Mouse (Mus musculus) adrenal gland, postnatal 14 days (tissue): ENCODE measurements at regions not wholly inside any gene's neighbourhood (a gene's known extent, or its start where the extent isn't known, plus 50 kb on each side); places are given as distances from the start of the nearest gene placed in this dataset.
A peak's percentile ranks its signal among the peaks of the same experiment; 100 is the strongest.

Source experiments
- DNase-seq: peaks from one replicate; pipeline ENCODE4 v3.0.0; 2021; ENCODE audit warnings: mixed read lengths

GRCm38 (mm10) chr2:128337791-128338190, 212.0 kb downstream of the Bcl2l11 start:
- DNase-seq, result no peak

DNA sequence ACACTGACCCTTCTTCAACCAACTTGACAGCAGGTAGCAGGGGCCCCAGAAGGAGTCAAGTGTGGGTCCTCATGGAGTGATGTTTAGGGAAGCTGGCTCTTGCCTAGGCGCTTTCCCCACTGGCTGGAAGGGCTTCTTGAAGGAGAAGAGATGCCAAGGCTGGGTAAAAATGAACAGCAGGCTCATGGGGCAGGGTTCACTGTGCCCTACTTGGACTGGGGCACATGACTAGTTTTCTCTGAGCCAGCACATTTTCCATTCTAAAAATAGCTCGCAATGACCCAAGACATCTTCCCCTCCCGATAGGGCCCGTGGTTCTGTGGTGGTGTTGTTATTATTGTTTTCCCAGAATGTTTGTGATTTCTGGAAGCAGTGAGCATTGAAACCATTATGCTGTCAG, 212.6 kb downstream of the Bcl2l11 start:
- peak; percentile 53 for DNase-seq

DNA sequence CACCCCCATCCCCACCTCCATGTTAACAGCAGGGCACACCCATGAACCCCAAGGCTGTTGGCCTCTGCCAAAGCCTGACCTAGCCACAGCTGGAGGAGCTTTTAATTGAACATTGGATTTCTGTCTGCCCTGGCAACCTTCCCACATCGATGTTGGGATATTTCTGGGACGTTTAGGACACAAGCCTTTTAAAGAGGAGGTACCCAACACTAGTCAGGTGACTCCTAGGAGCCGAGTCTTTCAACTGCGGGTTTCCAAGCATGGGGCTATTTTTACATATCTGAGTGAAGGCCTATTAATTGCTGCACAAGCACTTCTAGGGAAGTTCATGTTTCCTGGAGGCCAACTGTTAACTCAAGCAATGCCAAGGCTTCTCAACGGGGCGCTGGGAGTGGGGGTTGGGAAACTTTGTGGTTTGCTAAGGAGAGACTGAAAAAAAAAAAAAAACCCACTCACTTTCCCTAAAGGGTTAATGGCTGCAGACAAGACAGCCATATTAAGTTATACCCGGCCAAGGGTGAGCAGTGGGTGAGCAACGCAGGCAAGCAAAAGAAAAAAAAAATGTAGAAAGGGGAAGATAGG, 213.3 kb downstream of the Bcl2l11 start:
- peak; percentile 36 for DNase-seq

GRCm38 (mm10) chr2:128339643-128340487, 214.0 kb downstream of the Bcl2l11 start:
- no peak for DNase-seq

- no peak for DNase-seq
Measured at GRCm38 (mm10) chr2:128340631-128341240, 214.9 kb downstream of the Bcl2l11 start.

DNA sequence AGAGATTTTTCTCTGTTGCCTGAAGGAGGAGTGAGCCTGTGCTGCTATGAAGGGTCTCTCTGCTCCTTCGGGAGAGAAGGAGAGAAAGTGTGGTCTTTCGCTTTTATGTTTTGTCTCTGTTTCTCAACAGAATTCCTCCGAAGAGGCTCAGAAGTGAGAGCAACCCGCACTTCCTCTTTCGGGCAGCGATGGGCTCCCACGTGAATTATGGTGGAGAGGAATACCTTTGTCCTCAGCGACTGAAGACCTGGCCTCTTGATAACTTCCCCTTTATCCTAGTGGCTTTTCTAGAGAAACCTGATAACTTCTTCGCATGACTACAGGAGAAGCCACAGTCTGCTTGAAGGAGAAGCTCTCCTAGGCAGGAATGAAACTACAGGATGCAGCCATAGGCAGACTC, 216.4 kb downstream of the Bcl2l11 start:
- no peak for DNase-seq

DNA sequence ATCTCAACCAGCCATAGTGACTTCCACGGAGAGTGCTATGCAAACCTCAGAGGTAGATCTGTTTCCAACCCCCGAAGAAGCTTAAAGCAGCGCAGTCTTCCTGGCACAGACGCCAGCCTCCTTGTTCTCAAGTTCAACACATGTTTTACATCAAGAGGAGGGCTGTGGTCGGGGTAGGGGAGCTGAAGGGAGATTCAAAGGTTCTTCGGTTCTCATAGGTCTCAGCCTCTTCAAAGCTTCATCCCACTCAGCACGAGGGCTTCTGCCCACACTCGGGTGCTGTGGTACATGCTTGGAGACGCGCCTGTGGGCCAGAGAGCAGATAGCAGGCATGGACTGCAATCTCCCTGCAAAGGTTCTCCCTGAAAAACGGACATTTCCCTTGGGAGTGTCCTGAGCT, 219.7 kb downstream of the Bcl2l11 start:
- DNase-seq, result no peak

DNA sequence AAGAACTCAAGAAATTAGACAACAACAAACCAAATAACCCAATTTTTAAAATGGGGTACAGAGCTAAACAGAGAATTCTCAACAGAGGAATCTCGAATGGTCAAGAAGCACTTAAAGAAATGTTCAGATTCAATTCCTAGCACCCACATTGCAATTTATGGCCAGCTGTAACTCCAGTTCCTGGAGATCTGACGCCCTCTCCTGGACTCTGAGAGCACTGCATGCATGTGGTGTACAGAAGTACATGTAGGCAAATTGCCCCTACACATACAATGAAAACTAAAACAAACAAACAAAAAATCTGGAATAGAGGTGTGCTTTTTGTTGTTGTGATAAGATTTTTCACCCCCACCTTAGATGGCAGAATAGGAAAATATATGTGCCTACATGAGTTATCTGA, 222.7 kb downstream of the Bcl2l11 start:
- DNase-seq, result no peak

GRCm38 (mm10) chr2:128351405-128351804, 225.6 kb downstream of the Bcl2l11 start:
- no peak for DNase-seq

DNA sequence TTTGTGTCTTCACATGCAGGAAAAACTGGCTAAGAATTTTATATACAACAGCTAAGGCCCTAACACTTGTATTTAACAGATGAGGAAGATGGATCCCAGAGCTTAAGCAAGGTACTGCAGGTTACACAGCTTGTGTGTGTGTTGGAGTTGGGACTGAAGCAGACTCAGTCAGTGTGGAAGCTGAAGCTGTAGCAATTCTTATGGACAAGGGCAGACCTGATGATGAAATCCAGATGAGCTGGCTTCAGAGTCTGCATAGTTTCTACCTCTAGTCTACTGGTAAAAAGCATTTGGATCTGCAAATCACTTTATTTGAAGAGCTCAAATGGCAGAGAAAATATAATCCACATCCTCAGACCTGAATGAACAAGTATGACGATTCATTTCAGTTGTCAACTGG, 226.7 kb downstream of the Bcl2l11 start:
- no peak for DNase-seq

- DNase-seq, result no peak
Measured at GRCm38 (mm10) chr2:128353457-128353856, 227.6 kb downstream of the Bcl2l11 start.

GRCm38 (mm10) chr2:128356326-128356725, 230.5 kb downstream of the Bcl2l11 start:
- DNase-seq, result no peak

DNA sequence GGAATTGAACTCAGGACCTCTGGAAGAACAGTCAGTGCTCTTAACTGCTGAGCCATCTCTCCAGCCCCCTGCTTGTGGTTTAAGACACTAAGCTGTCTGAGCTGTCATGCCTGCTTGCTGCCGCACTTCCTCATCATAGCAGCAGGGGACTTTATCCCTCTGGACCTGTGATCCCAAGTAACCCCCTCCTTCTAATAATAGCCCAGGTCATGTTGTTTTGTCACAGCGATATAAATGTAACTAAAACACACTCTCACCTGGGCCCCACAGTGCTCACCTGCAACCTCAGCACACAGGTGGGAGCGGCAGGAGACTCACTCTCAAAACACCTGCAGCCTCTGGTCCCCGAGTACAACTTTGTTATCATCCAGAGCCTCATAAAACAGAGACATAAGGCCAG, 231.9 kb upstream of the Spdye4c start:
- no peak for DNase-seq

GRCm38 (mm10) chr2:128360517-128360916, 230.5 kb upstream of the Spdye4c start:
- peak; percentile 37 for DNase-seq

DNA sequence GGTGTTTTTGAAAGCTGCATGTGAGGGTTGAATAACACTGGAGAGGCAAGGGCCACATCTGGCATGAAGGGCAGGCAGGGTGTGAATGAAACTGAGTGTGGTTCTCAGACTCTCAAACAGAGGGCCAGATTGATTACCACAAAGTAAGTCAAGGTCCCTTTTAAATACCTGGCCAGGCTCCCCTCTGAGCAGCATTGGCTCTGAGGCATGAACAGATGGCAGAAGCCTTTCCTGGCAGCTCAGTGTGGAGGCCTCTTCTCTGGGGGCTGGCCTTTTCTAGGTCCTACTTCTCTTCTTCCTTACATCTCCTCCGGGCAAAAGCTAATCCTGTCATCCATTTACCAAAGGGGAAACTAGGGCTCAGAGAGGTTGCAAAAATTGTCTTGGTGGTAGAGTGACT, 229.6 kb upstream of the Spdye4c start:
- DNase-seq, result no peak

GRCm38 (mm10) chr2:128364161-128364560, 226.8 kb upstream of the Spdye4c start:
- peak; percentile 76 for DNase-seq

GRCm38 (mm10) chr2:128365004-128365403, 226.0 kb upstream of the Spdye4c start:
- no peak for DNase-seq

GRCm38 (mm10) chr2:128365775-128366174, 225.2 kb upstream of the Spdye4c start:
- DNase-seq, result no peak

DNA sequence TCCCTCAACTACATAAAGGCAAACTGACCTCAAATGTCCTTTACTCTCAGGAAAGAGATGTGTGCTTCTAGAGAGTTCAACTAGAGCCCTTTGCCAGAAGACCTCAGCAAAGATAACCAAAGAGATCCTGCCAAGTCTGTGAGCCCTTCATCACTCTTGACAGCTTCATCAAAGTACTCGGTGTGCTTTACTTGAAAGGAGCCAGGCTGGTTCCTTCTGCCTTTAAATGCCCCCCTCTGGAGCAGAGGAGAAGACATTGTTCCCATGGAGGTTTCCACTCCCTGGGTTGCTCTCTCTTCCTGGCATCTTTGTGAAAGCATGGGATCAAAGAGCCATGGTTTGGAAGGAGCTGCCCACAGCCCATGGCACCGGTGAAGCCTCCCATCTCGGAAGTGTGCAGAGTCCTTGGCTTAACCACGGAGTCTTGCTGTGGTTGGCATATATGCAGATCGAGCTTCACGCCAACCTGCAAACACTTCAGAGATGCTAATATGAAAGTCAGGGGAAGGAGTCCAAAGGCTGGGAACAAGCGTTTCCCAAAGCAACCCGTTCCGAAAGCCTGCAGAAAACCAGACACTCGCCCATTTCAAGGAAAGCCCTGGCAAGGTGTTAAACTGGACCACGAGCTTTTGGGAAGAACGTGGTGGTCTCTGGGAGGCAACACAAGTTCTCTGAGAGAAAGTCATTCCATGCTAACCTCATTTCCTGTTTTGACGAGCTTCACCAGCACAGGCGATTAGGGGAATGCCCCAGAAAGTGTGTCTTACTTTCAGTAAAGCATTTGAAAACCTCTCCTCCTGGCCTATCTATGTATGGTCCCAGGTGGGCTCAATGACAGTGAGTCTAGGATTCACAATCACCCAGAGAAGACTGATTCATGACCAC, 223.5 kb upstream of the Spdye4c start:
- DNase-seq, result peak; percentile 34

DNA sequence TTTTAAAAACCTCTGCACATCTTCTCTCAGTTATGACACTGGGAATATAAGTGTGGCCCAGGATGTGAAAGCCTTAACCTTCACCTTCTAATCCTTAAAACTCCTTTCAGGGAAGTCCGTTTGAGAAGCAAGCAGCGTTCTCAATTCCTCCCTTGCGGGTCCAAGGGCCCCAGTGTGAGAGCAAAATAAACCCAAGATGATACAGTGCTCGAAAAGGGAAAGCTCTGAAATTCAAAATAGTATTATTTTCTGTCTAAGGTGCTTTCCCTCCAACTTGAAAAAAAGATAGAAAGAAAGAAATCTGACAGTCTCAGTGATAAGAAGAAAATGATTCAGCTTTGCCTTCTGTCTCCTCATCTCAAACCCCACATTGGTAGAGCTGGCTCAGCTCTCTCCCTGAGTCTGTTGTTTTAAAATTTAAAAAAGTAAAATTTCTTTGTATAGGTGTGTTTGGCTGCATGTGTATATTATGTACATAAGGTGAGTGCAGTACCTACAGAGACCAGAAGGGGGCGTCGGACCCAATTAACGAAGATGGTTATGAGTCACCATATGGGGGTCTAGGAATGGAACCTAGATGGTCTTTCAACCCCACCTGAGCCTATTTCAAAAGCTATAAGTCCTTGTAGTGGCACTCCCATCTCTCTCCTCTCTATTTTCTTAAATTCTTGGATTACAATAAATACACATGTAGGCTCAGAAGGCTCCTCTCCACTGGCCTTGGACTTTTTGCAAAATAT, 222.3 kb upstream of the Spdye4c start:
- no peak for DNase-seq

GRCm38 (mm10) chr2:128370821-128371220, 220.2 kb upstream of the Spdye4c start:
- DNase-seq, result no peak

DNA sequence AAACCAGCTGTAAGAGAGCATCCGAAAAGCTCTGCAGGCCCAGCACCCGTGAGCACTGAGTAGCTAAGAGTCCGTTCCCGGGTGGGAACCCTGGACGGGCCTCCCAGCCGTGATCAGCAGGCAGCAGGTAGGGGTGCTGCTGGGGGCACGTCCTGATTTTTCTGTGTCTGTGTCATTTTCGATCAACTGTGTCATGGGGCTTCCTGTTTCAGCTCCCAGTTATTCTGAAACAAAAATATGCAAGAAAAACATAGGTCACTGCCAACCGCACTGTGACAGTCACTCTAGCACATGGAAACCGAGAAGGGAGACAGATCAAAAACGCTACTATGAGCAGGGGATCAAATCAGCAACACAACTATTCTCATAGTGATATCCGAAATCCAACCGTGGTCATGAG, 218.8 kb upstream of the Spdye4c start:
- DNase-seq, result no peak
